Mouse (Mus musculus) bone marrow, adult 2 months (tissue): ENCODE results near the gene Mypop. TPM values are rescaled to one million over a fixed set of nuclear protein-coding genes. Genes with fewer than 3 reads are reported as not detected.

ENCODE experiments used
- H3K27ac ChIP-seq: fragments of 200-500 bp; 2 replicates; pipeline ENCODE4 v1.5.1; 2012; ENCODE audit warnings: low read depth, mild to moderate bottlenecking, control low read depth, inconsistent platforms, low read length; ENCODE audit not compliant: control insufficient read depth, poor library complexity, insufficient read depth
- H3K4me1 ChIP-seq: fragments of 200-500 bp; 2 replicates; pipeline ENCODE4 v1.6.1; 2011; ENCODE audit warnings: low read length; ENCODE audit not compliant: control insufficient read depth, insufficient read depth
- H3K4me3 ChIP-seq: fragments of 200-500 bp; replicated peaks from 2 replicates; pipeline ENCODE3; 2011; ENCODE audit warnings: mild to moderate bottlenecking, low read depth, low read length, control low read depth; ENCODE audit not compliant: control insufficient read depth
- CTCF ChIP-seq: fragments of 200-500 bp; IDR thresholded peaks from 2 replicates; pipeline ENCODE4 v1.5.1; 2011; ENCODE audit warnings: low read length, control low read depth; ENCODE audit not compliant: control insufficient read depth, insufficient read depth
- POLR2A ChIP-seq: fragments of 200-500 bp; IDR thresholded peaks from 2 replicates; pipeline ENCODE4 v1.6.1; 2011; ENCODE audit warnings: low read depth, mild to moderate bottlenecking, control low read depth, low read length, borderline replicate concordance; ENCODE audit not compliant: control insufficient read depth
- WGBS: fragments of 180-500 bp; shearing (Covaris S2); methylation state at CpG from one replicate; pipeline ENCODE4 v1.1.7; 2018; 5-methylcytosine and 5-hydroxymethylcytosine counted together
- polyA plus RNA-seq: library from polyadenylated mRNA; stranded (reverse); fragments of >200 nt; gene quantifications from 2 replicates; pipeline ENCODE4 v1.2.4, GENCODE M21; 2011; ENCODE audit warnings: low replicate concordance; ENCODE audit not compliant: missing spikeins, insufficient read depth, insufficient read length

Gene Mypop
- polyA plus RNA-seq, 1 experiment: 1.1 TPM

GRCm38 (mm10) chr7:19031641-19032040, 40.6 kb downstream of the Mypop start:
- no peak overlapping the region for H3K4me3 ChIP-seq
- no peak for TF ChIP-seq POLR2A
- no peak for TF ChIP-seq CTCF
- H3K27ac ChIP-seq: no peak overlapping the region
- 88% methylated on average over 4 of the region's 4 CpGs for WGBS
- no peaks in the 10 kb centered on the region for H3K4me1 ChIP-seq

DNA sequence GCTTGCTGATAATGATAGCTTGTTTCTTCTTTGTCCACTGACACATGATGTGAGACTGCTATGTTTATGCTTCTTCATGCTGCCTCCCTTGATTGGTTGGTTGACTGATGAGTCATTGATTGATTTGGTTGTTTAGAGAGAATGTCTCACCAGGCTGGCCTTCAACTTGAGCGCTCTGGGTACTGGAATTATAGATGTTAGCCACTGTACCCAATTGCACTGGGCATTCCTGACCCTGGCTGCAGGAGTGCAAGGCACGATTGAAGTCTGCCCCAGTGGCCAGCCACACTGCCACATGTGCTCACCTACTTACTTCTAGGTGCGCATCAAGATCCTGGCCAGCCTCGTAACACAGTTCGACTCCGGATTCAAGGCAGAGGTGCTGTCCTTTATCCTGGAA, 53.6 kb downstream of the Mypop start:
- no peak overlapping the region for H3K4me3 ChIP-seq
- H3K4me1 ChIP-seq: no peaks in the 10 kb centered on the region
- no peak overlapping the region for H3K27ac ChIP-seq
- WGBS: 94% methylated on average over 6 of the region's 6 CpGs
- TF ChIP-seq POLR2A: no peak
- no peak for TF ChIP-seq CTCF

DNA sequence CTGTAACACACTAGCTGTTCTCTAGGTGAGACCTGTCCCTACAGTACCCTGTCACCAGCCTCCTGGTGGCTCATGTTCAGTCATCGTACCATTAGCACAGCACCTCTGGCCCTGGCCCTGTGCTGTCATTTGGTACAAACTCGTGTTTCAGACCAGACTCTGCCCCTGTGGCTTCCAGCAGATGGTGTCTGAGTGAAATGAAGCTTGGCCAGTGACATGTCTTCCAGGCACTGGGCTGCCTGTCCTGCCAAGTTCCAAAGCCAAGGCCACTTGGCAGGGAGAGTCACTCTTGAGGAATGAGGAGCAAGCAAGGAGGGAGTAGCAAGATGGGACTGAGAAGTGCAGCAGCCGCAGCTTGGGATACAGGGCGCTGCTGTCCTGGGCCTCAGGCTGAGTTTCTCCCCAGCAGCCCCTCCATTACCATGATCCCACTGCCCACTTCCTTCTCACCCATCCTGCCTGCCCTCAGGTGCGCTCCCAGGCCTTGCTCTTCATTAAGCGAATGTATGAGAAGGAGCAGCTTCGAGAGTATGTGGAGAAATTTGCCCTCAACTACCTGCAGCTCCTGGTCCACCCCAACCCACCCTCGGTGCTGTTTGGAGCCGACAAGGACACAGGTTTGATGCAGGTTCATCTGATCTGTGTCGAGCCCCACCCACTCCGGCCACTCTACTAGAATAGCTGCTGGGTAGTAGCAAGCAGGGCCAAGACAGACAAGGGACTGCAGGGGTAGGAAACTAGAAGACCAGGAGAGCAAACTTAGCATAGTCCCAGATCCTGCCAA, 55.4 kb downstream of the Mypop start:
- no peak overlapping the region for H3K4me3 ChIP-seq
- no peak for TF ChIP-seq POLR2A
- TF ChIP-seq CTCF: no peak
- WGBS: 91% methylated on average over 11 of the region's 11 CpGs
- H3K4me1 ChIP-seq: no peaks in the 10 kb centered on the region
- no peak overlapping the region for H3K27ac ChIP-seq

GRCm38 (mm10) chr7:19048006-19048527, 57.0 kb downstream of the Mypop start:
- no peak for TF ChIP-seq CTCF
- no peak for TF ChIP-seq POLR2A
- no peak overlapping the region for H3K4me3 ChIP-seq
- no peaks in the 10 kb centered on the region for H3K4me1 ChIP-seq
- H3K27ac ChIP-seq: no peak overlapping the region
- WGBS: 73% methylated on average over 14 of the region's 14 CpGs

- 77% methylated on average over 5 of the region's 5 CpGs for whole genome bisulfite sequencing
- no peak overlapping the region for H3K4me3 ChIP-seq
- TF ChIP-seq POLR2A (no peak), CTCF (no peak)
- no peak overlapping the region for H3K27ac ChIP-seq
- no peaks in the 10 kb centered on the region for H3K4me1 ChIP-seq
Measured at GRCm38 (mm10) chr7:19049252-19049651, 58.2 kb downstream of the Mypop start.

- 73% methylated on average over 8 of the region's 8 CpGs for WGBS
- no peaks in the 10 kb centered on the region for H3K4me1 ChIP-seq
- no peak for TF ChIP-seq POLR2A
- no peak for TF ChIP-seq CTCF
- H3K4me3 ChIP-seq: no peak overlapping the region
- H3K27ac ChIP-seq: no peak overlapping the region
Measured at GRCm38 (mm10) chr7:19050172-19050571, 59.1 kb downstream of the Mypop start.

- Histone ChIP-seq H3K27ac (no peak overlapping the region), H3K4me3 (no peak overlapping the region), H3K4me1 (no peaks in the 10 kb centered on the region)
- 80% methylated on average over 4 of the region's 4 CpGs for WGBS
- TF ChIP-seq CTCF: no peak
- no peak for TF ChIP-seq POLR2A
Measured at GRCm38 (mm10) chr7:19051161-19051560, 60.1 kb downstream of the Mypop start.

Other genes starting within 250 kb of the Mypop start
- not detected in 2 replicates for gene Psg19, start 192.7 kb upstream of the Mypop start, polyA plus RNA-seq
- not detected in 2 replicates for gene Psg17, start 169.6 kb upstream of the Mypop start, polyA plus RNA-seq
- gene Mill2, start 151.3 kb upstream of the Mypop start, polyA plus RNA-seq: 1.5 and 3.6 TPM in 2 replicates
- 72.2 and 201 TPM in 2 replicates for gene Pglyrp1, start 119.9 kb upstream of the Mypop start, polyA plus RNA-seq
- 18.7 and 40.4 TPM in 2 replicates for gene Ccdc61, start 80.8 kb upstream of the Mypop start, polyA plus RNA-seq
- gene Nova2, start 65.4 kb upstream of the Mypop start, polyA plus RNA-seq: 0.16 and 0.35 TPM in 2 replicates
- gene Nanos2, start 3.8 kb upstream of the Mypop start, polyA plus RNA-seq: not detected in 2 replicates
- 6.8 and 7.3 TPM in 2 replicates for gene Irf2bp1, start 12.8 kb downstream of the Mypop start, polyA plus RNA-seq
- not detected in 2 replicates for gene Foxa3, start 32.3 kb downstream of the Mypop start, polyA plus RNA-seq
- 34.3 and 108 TPM in 2 replicates for gene Sympk, start 33.1 kb downstream of the Mypop start, polyA plus RNA-seq
- not detected in 2 replicates for gene Rsph6a, start 63.4 kb downstream of the Mypop start, polyA plus RNA-seq
- gene Dmwd, start 85.0 kb downstream of the Mypop start, polyA plus RNA-seq: 21.4 and 27.7 TPM in 2 replicates
- gene Dmpk, start 92.6 kb downstream of the Mypop start, polyA plus RNA-seq: 25.8 and 42.6 TPM in 2 replicates
- 4.7 and 6.5 TPM in 2 replicates for gene Six5, start 103.3 kb downstream of the Mypop start, polyA plus RNA-seq
- not detected in 2 replicates for gene Gm4969, start 127.1 kb downstream of the Mypop start, polyA plus RNA-seq
- gene Fbxo46, start 128.6 kb downstream of the Mypop start, polyA plus RNA-seq: 3.9 and 4.8 TPM in 2 replicates
- 3.6 and 6.8 TPM in 2 replicates for gene Qpctl, start 158.0 kb downstream of the Mypop start, polyA plus RNA-seq
- gene Snrpd2, start 158.5 kb downstream of the Mypop start, polyA plus RNA-seq: 56.3 and 58.6 TPM in 2 replicates
- 0.62 and 0.79 TPM in 2 replicates for gene Gipr, start 174.9 kb downstream of the Mypop start, polyA plus RNA-seq
- gene Eml2, start 185.2 kb downstream of the Mypop start, polyA plus RNA-seq: 14.2 and 33.1 TPM in 2 replicates
- 0.34 and 0.70 TPM in 2 replicates for gene Gpr4, start 221.3 kb downstream of the Mypop start, polyA plus RNA-seq
- 7.5 and 8.5 TPM in 2 replicates for gene Opa3, start 237.1 kb downstream of the Mypop start, polyA plus RNA-seq